Mouse (Mus musculus) frontal cortex, adult 2 months (tissue): ENCODE data around the gene Wnt5b. TPM values are rescaled to one million over a fixed set of nuclear protein-coding genes. Genes with fewer than 3 reads are reported as not detected.

Source experiments
- DNase-seq, 2 experiments: peaks; one replicate each; pipeline ENCODE4 v3.0.0; 2022; ENCODE audit warnings: low spot score in 1 of 2; ENCODE audit errors: extremely low spot score in 1 of 2
- polyA plus RNA-seq: library from polyadenylated mRNA; depleted of rRNA; stranded (reverse); fragments of >200 nt; gene quantifications from 2 replicates; pipeline ENCODE4 v1.2.3, GENCODE M21; 2012

Gene Wnt5b
- polyA plus RNA-seq, 1 experiment: 2.8 TPM

DNA sequence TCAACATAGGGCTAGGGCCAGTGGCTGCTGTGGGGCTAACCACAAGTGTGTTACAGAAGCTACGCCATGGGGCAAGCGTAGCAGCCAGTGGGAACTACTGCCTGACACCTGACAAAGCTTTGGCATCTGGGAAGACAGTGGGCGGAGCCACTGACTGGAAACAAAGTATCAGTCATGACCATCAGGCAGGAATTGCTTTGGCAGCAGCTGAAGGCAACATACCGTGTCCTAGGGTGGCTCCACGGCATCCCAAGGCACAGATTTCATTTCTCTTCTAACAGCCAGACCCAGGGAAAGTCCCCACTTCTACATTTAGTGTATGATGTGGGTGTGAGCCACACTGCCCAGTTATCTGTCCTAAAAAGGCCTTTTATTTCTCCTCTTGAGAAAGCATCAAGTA lies 17.6 kb downstream of the Wnt5b start:
- no peak for DNase-seq

DNA sequence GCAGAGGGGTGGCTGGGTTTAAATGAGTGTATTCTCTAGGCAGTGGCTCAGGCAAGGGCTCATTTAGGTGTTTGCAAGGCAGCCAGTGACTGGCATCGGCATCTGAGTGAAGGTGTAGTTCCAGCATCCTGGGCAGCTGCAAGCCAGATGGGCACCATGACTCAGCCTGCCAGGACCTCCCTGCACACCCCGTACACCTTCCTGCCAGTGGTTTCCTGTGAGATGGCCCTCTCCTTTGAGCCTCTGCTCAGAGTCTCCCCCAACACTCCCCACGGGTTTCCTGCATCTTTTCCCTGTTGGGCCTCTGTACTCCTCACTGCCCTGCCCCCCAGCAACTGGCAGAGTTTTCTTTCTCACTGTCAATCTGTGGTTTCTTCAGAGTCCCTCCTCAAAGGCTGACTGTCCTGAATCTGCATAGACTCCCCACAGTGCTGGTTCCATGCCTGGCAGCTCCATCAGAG lies 22.2 kb downstream of the Wnt5b start:
- peak; percentile 19 to 61 for DNase-seq

DNA sequence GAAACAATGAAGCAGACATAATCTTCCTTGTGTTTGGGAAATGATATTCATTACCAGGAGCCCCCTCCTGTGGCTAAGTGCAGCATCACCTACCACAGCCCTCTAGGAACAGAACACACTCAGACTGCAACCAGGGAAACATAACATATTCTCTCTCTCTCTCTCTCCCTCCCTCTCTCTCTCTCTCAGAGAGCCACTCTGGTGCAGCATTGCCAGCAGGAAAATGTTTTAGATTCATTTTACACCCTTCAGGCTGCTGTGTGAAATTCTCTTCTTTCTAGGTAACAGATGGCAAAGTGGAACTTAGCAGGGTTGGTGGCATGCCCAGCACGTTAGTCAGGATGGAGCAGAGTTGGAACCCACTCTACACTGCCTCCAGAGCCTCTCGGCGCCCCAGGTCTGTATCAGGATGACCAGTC lies 22.7 kb downstream of the Wnt5b start:
- DNase-seq: peak; percentile 52 to 79

DNA sequence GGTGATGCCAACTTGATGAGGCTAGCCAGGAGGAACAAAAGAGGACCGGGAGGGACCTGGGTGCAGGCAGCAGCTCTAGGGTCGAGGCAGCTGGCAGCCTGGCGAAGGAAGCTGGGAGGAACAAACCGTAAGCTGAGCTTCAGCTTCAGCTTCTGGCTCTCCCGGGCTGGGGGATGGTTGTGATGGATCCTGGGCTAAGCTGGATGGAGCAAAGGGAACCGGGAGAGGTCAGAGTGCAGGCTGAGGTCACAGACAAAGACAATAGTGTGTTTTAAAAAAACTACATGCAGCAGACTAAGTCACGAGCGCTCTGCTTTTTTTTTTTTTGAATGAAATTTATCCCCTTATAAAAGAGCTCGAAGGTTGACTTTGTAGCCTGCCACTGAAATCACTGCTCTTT lies 23.4 kb downstream of the Wnt5b start:
- no peak for DNase-seq

DNA sequence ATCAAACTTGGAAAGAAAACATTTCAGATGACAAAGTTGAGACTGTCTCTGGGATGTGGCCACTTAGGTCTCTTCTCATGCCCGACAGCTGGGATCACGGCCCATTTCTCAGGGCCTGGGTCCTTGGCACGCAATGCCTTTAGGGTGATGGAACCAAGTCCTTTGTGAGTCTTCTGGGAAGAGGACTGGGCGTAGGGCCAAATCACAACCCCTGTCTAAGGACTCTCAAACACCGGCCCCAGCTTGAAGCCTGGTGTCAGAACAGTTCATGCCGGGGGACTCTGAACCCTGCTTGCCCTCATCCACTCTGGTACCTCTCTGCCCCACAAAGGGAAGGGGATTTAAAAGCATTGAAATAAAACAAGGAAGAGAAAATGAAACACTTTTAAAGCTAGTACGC lies 30.1 kb downstream of the Wnt5b start:
- no peak for DNase-seq

DNA sequence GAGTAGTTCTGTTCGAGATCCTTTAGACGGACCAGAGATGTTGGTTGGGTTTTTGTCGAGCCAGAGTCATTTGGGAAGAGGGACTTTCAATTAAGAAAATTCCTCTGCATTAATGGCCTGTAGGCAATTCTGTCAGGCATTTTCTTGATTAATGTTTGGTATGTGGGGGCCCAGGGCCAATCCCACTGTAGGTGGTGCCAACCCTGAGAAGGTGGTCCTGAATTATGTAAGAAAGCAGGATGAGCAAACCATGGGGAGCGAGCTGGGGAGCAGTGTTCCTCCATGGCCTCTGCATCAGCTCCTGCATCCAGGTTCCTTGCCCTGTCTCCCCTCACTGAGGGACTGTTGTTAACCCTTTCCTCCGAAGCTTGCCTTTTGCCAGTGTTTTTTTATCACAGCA lies 30.7 kb downstream of the Wnt5b start:
- no peak for DNase-seq

DNA sequence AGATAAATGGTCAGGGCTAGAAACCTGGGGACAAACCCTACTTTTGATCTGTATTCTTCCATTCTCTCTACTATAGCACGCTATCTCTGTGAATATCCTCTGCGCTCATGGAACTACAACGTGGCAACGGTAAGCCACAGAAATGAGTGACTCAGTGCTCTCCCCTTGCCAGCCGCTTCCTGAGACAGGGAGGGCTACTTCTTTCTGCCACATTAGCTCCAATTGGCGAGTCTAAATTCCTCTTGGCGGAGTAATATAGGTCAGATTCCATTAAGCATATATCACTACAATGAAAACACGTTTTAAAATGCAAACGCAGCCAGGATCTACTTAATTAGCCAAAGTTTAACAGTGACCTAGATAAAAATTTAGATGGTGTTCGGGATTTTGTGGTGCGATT lies 31.4 kb downstream of the Wnt5b start:
- no peak for DNase-seq

DNA sequence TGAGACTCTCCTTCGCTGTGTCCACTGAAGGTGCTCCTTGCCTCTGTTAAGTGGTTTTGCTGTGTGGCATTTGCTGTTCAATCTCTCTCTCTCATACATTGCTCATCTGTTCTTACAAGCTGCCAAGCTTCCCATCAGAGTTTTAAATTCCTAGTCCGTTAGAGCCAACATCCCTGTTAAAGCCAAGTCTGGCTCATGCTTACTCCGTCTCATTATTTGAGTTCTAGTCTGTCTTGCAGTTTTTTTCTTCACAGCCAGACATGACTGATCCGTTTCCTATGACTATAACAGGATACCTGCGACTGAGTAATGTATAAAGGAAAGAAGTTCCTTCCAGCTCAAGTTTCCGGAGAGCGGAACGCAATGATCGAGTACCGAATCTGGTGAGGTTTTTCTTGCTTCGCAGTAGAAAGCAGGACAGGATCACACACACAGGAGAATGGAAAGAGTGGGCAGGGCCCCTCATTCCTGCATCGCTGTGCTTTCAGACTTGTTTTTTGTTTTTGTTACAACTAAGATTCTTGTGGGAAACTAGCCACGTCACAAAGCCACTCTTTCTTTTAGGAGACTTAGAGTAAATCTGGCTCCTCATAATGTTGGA lies 34.6 kb downstream of the Wnt5b start:
- no peak for DNase-seq

DNA sequence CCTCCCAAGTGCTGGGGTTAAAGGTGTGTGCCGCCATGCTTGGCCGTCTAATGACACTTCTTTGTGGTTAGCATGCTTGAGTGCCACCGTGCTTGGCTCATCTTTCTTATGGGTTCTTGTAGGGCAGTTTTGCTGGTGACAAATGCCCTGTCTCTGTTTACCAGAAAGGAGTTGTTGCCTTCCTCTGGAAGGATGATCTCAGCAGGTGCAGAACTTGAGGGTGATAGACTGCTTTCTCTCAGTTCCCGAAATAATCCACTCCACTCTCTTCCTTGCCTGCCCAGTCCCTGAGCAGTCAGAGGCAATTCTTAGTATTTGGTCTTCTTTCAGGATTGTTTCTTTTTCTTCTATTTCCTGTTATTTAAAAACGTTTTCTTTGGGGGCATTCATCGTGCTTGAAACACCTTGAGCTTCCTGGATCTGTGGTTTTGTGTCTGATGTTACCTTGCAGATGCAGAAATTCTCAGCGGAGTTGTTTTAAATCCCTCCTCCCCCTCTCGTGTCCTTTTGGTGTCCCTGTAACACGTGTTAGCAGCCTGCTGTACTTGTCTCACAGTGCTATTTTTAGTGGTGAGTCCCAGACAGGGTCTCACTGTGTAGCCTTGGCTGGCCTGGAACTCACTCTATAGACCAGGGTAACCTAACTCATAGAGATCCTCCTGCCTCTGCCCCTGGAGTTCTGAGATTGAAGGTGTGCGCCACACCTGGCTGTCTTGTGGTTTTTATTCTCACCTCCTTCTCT lies 35.3 kb downstream of the Wnt5b start:
- DNase-seq: no peak

DNA sequence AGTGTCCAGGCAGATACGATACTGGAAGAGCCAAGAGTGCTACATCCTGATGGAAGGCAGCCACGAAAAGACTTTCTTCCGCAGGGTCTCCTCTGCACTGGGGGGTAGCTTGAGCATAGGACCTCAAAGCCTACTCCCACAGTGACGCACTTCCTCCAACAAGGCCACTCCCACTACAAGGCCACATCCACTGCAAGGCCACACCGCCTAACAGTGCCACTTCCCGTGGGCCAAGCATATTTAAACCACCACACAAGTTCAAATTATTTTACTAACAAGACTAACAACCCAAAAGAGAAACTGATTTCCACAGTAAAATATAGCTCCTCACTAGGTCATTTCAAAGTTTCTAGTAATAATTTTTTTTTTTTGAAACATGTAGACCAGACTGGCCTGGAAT lies 35.9 kb downstream of the Wnt5b start:
- no peak for DNase-seq

DNA sequence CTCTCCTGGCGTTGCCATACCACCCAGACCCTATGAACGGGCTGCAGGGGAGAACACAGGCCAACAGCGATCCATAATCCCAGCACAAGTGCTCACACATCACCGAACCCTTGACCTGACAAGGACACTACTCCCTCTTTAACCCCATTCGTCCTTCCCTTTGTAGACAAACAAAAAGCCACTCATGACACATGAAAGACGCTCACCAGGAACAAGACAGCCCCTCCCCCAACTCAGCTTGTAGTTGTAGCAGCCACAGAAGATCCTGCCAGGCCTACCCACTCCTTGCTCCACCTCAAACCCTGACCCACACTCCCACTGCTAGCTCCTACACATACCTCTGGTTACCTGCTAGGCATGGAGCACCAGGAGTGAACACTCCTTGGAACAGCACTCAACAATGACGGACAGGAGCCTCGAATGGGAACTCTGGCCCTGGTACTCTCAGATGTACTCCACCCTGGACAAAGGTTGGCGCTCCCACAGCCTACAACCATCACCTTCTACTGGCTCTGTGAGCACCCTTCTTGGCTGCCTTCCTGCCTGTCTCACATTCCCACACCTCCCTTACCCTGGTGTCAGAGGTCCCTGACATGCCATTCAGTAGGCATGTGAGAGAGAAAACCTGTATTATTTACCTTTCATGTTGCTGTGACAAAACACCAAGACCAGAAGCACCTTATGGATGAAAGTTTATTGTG lies 38.5 kb downstream of the Wnt5b start:
- DNase-seq: no peak

DNA sequence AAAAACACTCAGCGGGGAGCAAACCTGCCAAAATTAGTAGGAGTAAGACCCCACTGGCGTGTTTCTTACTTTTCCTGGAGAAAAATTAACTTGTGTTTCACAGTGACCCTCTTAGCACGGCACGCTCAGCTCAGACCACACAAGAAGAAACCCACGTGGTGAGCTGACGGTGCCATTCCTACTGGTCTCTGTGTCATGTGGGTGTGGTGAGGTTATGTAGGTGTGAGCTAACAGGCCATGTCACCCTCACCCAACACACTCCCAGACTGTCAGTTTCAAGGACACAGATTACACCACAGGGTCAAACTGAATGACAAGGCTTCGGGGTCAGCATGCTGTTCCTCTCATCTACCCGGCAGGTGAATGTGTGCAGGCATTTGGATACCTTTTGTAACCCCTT lies 39.4 kb downstream of the Wnt5b start:
- no peak for DNase-seq

DNA sequence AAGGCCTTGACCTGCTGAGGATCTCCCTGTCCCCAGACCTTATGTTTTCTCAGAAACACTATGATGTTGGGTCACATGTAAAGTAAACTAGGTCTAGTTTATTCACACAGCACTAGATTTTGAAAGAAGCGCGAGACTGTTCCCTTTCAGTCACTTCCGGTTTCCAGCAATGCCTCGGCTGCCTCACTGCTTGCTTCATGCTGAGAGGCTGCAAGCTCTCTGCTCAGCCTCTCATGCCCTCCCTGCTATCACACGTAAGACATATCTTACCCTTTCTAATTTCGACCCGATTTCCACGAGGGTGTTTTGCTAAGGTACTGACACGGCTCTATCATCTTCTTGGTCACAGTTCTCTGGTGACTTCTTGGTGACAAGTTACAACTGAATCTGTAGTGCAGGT lies 42.1 kb downstream of the Wnt5b start:
- DNase-seq: no peak

DNA sequence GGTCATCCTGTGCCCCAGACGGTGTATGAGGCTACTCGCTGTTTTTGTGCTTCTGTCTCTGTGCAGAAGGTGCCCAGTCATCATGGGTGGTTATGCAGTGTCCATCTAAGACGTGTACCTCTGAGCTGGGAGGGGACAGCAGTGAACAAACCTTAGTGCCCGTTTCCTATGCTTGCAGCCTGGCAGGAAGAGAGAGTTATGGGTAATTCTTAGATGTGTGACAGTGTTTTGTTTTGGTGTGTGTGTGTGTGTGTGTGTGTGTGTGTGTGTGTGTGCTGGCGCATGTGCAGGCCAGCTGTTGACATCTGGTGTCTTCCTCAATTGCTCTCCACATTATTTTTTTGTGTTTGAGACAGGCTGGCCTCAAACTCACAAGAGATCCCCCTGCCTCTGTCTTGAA lies 44.1 kb downstream of the Wnt5b start:
- no peak for DNase-seq

DNA sequence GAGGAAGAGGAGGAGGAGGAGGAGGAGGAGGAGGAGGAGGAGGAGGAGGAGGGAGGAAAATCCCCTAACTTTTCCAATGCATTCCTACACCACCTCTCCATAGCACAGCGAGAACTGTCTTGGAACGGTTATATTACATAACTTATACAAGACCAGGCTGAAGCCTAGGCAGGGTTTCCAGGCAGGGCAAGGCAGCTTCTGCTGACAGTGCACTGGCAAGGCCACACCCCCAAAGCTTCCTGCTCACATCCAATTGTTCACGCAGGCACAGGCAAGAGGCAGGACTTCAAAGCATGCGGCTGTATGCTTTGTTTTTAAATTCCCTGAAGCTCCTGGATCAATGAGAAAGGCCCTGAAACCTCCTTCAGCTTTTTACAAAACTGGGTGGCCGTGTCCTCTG lies 44.9 kb downstream of the Wnt5b start:
- no peak for DNase-seq

DNA sequence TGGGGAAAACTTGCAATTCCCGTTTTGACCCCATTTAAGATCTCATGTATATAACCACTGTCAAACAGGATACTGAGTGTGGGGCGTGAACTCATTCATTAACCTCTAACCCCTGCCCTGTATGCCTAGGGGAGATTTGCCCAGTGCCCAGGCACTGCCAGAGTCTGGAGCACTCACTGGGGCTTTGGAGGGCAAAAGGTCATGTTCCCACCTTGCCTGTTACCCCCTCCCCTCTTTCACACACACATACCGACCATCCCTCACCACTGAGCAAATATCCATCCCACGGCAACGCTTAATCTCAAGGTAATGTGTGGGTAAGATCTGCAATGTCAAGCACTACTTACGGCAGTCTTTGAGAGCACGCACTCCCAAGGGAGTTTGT lies 51.5 kb downstream of the Wnt5b start:
- no peak for DNase-seq

DNA sequence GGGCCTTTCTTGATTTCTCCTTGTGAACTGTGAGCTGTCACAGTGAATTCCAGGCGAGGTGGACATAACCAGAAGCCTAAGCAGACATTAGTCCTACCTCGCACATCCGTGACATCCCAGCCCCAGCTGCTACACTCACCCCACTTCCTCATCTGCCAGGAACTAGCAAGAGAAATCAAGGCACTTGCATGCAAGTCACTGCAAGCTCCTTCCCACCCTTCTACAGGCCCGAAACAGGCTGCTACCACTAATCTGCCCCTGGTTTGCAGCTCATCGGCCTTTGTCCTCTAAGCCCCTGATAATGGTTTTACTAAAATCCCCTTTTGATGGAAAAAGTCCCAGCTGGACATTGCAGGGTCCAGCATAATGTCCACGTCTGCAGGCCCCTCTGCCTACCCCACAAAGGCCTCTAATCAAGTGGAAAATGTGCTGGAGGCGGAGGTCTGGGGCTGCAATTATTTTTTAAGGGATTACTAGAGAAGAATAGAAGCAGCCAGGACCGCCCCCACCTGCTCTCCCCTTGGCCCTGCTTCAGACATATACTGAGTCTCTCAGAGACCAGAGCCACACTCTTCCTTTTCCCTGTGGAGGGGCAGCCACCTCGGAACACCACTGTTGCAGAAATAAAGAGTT lies 52.0 kb downstream of the Wnt5b start:
- DNase-seq: no peak

DNA sequence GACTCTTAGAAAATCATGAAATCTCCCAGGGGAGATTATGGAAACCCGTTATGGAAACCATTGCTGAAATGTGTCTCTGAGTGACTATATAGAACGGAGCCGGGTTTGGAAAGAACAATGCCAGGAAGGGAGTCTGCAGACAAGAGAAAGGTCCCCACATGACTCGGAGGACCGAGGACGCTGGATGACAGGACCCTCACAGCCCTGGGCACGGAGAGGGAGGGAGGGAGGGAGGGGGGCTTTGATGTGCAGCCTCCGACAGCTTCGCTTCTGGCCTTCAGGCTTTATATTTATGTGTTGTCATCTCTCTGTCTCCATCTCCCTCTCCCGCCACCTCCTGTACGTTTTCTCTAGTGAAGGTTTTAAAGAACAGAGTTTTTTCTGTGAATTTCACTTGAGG lies 53.1 kb downstream of the Wnt5b start:
- DNase-seq: no peak

DNA sequence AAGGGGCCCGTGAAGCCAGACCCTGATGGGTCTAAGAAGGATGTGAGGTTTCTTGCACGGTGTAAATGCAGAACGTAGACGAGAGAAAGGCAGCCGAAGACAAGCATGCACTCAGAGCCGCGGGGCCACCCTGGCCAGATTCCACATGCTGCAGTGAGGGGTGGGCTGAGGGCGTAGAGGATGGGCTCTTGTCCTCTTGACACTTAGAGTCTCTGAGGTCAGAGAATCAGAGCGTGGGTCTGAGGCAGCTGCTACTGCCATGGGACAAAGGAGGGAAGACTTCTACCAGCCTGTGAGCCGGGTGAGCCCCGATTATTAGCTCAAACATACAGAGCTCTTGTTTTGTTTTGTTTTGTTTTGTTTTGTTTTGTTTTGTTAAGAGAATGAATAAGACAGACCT lies 53.6 kb downstream of the Wnt5b start:
- no peak for DNase-seq

DNA sequence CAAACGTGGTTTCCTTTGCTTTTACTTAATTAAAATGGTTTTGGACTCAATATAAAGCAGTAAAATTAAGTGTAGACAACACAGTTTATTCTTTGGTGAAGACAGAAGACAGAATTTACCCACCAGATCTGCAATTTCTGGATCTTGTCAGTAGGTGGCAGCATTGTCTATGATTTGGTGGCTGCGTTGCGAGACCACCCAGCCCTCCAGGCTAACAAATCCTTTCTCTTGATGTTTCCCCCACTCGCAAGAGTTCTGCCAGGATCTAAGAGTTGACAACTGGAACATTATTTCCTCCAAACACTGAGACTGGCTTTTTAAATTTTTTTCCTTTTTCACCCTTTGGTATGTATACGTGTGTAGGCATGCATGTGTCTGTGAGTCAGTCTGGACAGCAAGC lies 54.4 kb downstream of the Wnt5b start:
- peak in 1 of 2 experiments; percentile 60 for DNase-seq

DNA sequence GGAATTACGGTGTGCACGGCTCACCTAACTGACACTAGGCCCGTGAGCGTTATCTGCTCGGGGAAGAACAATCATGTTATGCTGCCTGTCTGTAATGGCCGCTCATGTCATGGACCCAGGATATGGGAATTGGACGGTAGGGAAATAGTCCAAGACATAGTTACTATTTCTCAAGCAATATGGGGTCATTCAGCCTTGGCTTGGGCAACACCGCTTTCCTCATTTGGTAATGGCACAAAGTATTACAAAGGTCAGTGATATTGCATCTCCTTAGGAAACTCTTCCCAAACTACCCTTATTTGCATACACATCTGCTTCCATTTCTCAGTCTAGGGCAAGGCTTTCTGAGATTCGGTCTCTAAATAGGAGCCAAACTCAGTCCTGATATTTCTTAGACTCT lies 56.5 kb downstream of the Wnt5b start:
- DNase-seq: no peak

DNA sequence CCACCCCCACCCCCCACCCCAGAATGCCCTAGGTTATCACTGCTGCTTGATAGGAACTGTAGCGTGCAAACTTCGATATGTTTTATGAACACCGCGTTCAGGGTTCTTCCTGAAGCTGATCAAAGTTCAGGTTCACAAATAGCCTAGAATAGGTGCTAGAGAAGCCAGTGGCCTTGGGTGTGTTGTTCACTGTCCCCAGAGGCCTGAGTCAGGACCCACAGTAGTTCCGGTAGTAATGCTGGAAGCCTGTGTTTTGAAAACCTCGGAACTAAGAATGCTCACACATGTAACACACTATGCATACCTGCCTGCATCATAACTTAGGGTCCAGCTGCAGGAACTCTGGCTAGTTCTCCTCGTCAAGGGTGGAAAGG lies 57.1 kb downstream of the Wnt5b start:
- no peak for DNase-seq
